10 mouse cellular contexts compared by ENCODE assay signal in genomic region chr2:170836862-170837261, GRCm38 (mm10).
DNase-seq lines count a peak whose midpoint lies in the region; ATAC-seq and TF ChIP-seq lines count a peak whose summit lies in the region.
"Had no signal": no experiment of that assay in that cellular context is flagged by ENCODE, and none has a peak within 500 bp of the region (broad histone marks: within the 10 kb centered on the region; RNA-seq: fewer than 3 reads in every experiment).

No protein-coding gene starts in this region.

- peaks cover 16% of the 10 kb centered on the region for H3K4me1 ChIP-seq in heart, embryonic 10.5 days
- H3K4me1 ChIP-seq in heart, embryonic 12.5 days (replicated peaks): peaks cover 28% of the 10 kb centered on the region
- peaks cover 21% of the 10 kb centered on the region for H3K4me1 ChIP-seq in midbrain, embryonic 16.5 days (ENCODE audit: control insufficient read depth, insufficient read depth, low read length)
- H3K4me1 ChIP-seq in lung, postnatal 0 days (ENCODE audit: insufficient read depth, low read depth, low read length): no peaks in the 10 kb centered on the region
- H3K4me1 ChIP-seq: liver, embryonic 15.5 days had no signal

- intact Hi-C loops in heart, postnatal 14 days (cut with DNase I): no loop called here

- H3K4me3 ChIP-seq in heart, embryonic 10.5 days: no peak overlapping the region
- no peak overlapping the region for H3K4me3 ChIP-seq in heart, embryonic 12.5 days
- no peak overlapping the region for H3K4me3 ChIP-seq in midbrain, embryonic 16.5 days (ENCODE audit: low read depth, low read length)
- H3K4me3 ChIP-seq in lung, postnatal 0 days (ENCODE audit: low read depth, low read length): no peak overlapping the region
- H3K4me3 ChIP-seq: liver, embryonic 15.5 days had no signal

- H3K9ac ChIP-seq in heart, embryonic 12.5 days: no peak overlapping the region
- no peak overlapping the region for H3K9ac ChIP-seq in midbrain, embryonic 16.5 days (ENCODE audit: low read depth, low read length)
- H3K9ac ChIP-seq in lung, postnatal 0 days (replicated peaks; ENCODE audit: low read depth): no peak overlapping the region
- H3K9ac ChIP-seq: liver, embryonic 15.5 days had no signal

- 77% methylated on average over 10 of the region's 10 CpGs for WGBS in heart, embryonic 10.5 days
- WGBS in heart, embryonic 12.5 days: 53% methylated on average over 10 of the region's 10 CpGs
- 15% methylated on average over 10 of the region's 10 CpGs for WGBS in midbrain, embryonic 16.5 days
- WGBS in lung, postnatal 0 days: 77% methylated on average over 10 of the region's 10 CpGs

- 0 out of 2 replicates have a peak overlapping the region, but pooled peaks have one; percentile 29 for H3K27ac ChIP-seq in heart, embryonic 10.5 days
- H3K27ac ChIP-seq in heart, embryonic 12.5 days (ENCODE audit: poor library complexity, severe bottlenecking): no peak overlapping the region
- H3K27ac ChIP-seq in midbrain, embryonic 16.5 days (ENCODE audit: low read length): peak overlapping the region; percentile 47; the same call in 1 of the 2 replicates
- no peak overlapping the region for H3K27ac ChIP-seq in lung, postnatal 0 days (ENCODE audit: low read length)
- H3K27ac ChIP-seq: liver, embryonic 15.5 days had no signal

- no peak overlapping the region for H3K4me2 ChIP-seq in heart, embryonic 12.5 days
- H3K4me2 ChIP-seq in midbrain, embryonic 16.5 days (ENCODE audit: low read length): no peak overlapping the region
- no peak overlapping the region for H3K4me2 ChIP-seq in lung, postnatal 0 days (replicated peaks; ENCODE audit: low read depth, low read length)
- H3K4me2 ChIP-seq: liver, embryonic 15.5 days had no signal

- no peak for TF ChIP-seq EP300 in lung, postnatal 0 days (IDR thresholded peaks at IDR 0.05)

- TF ChIP-seq CTCF in lung, postnatal 0 days (IDR thresholded peaks at IDR 0.05): no peak

- ATAC-seq in heart, embryonic 12.5 days (ENCODE audit: insufficient number of reproducible peaks, low FRiP score): no peak
- peak; percentile 47; the same call in 1 of the 2 replicates for ATAC-seq in midbrain, embryonic 16.5 days
- no peak for ATAC-seq in lung, postnatal 0 days
- ATAC-seq: inflammation-experienced regulatory T-cells, adult 6 months had no signal

- DNase-seq in heart, embryonic 10.5 days (ENCODE audit: low spot score): no peak
- DNase-seq in cerebellum, adult 9-10 months: peak; percentile 81
- peak; percentile 12 to 35 for DNase-seq in heart, postnatal 14 days
- DNase-seq in right cerebral cortex, postnatal 14 days: no peak
- no peak for DNase-seq in left cerebral cortex, adult 18-20 months (ENCODE audit: low spot score in 2 of 2)
- DNase-seq in lung, postnatal 0 days (ENCODE audit: low spot score): no peak

- no peaks in the 10 kb centered on the region for H3K27me3 ChIP-seq in heart, embryonic 10.5 days (ENCODE audit: insufficient read depth, poor library complexity, severe bottlenecking)
- no peaks in the 10 kb centered on the region for H3K27me3 ChIP-seq in heart, embryonic 12.5 days (replicated peaks)
- no peaks in the 10 kb centered on the region for H3K27me3 ChIP-seq in midbrain, embryonic 16.5 days (ENCODE audit: control insufficient read depth, insufficient read depth, low read depth, low read length)
- H3K27me3 ChIP-seq in lung, postnatal 0 days (replicated peaks; ENCODE audit: insufficient read depth, low read length): no peaks in the 10 kb centered on the region
- H3K27me3 ChIP-seq: liver, embryonic 15.5 days had no signal

- no peaks in the 10 kb centered on the region for H3K36me3 ChIP-seq in heart, embryonic 10.5 days
- no peaks in the 10 kb centered on the region for H3K36me3 ChIP-seq in heart, embryonic 12.5 days
- H3K36me3 ChIP-seq in midbrain, embryonic 16.5 days (ENCODE audit: control insufficient read depth, insufficient read depth, low read length): no peaks in the 10 kb centered on the region
- H3K36me3 ChIP-seq in lung, postnatal 0 days (ENCODE audit: insufficient read depth, low read length): no peaks in the 10 kb centered on the region
- H3K36me3 ChIP-seq: liver, embryonic 15.5 days had no signal

- H3K9me3 ChIP-seq in heart, embryonic 10.5 days: no peaks in the 10 kb centered on the region
- H3K9me3 ChIP-seq in heart, embryonic 12.5 days (replicated peaks): no peaks in the 10 kb centered on the region
- no peaks in the 10 kb centered on the region for H3K9me3 ChIP-seq in midbrain, embryonic 16.5 days (replicated peaks; ENCODE audit: control insufficient read depth, low read length, poor library complexity, severe bottlenecking)
- no peaks in the 10 kb centered on the region for H3K9me3 ChIP-seq in lung, postnatal 0 days (ENCODE audit: low read length)

Comparison
In these comparisons a context has a peak if more than half of its experiments do, and no peak if none do; other contexts are left out.
1. DNase-seq: peak in cerebellum, adult 9-10 months (single experiment) and heart, postnatal 14 days (2 of 2); none in heart, embryonic 10.5 days (single experiment), right cerebral cortex, postnatal 14 days (single experiment), left cerebral cortex, adult 18-20 months (0 of 2) and lung, postnatal 0 days (single experiment).
2. H3K27ac ChIP-seq: peak in heart, embryonic 10.5 days (single experiment) and midbrain, embryonic 16.5 days (single experiment); none in heart, embryonic 12.5 days (single experiment) and lung, postnatal 0 days (single experiment).